Mouse (Mus musculus) heart, postnatal 0 days (tissue): ENCODE measurements around the gene Pde4dip.

ENCODE experiments used
- CTCF ChIP-seq: IDR thresholded peaks from 2 replicates; pipeline ENCODE4 v1.5.1; 2016; ENCODE audit warnings: antibody characterized with exemption, control low read depth, low read depth
- EP300 ChIP-seq: IDR thresholded peaks from 2 replicates; pipeline ENCODE4 v1.6.1; 2016; ENCODE audit warnings: antibody characterized with exemption, low read depth

DNA sequence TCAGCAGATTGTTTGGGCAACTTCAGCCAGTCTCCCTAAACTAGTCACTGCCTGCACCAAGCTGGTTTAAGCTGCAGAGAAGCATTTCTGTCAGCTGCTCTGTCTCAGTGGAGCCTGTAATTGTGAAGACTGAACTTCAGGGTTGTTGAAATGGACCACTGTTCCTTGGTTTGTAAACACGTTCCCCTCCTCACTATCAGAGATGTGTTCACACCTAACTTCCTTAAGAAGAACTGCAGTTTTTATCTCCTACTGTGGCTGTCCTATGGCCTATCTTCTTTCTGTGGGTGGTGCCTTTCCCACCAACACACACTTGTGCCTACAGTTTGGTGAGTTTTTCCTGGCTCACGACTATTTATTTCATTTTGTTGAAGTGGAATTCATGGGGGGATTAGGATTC, 199.2 kb downstream of the Pde4dip start:
- TF ChIP-seq CTCF (no peak), EP300 (no peak)
